Mouse (Mus musculus): Measurements from ENCODE around the gene Rnf181.

The Rnf181 gene

GRCm38 (mm10) chr6:72383952-72384351 lies 17.2 kb upstream of the Rnf181 start:
- DNase-seq (ENCODE audit: low read depth) = no peak

- peak; percentile 79 for DNase-seq (ENCODE audit: low read depth)
Observed at GRCm38 (mm10) chr6:72383142-72383820, 16.5 kb upstream of the Rnf181 start.

DNA sequence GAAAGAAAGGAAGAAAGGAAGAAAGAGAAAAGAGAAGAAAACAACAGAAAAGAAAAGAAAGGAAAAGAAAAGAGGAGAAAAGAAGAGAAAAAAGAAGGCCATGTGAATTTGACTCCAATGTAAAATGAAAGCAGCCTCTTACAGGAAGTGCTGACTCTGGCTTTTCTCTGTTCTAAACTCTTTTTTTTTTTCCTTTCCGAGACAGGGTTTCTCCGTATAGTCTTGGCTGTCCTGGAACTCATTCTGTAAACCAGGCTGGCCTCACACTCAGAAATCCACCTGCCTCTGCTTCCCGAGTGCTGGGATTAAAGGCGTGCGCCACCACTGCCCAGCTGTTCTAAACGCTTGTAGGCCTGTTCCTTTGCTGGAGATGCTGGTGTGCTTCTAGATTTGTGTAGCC lies 15.7 kb upstream of the Rnf181 start:
- DNase-seq (ENCODE audit: low read depth) = no peak

DNA sequence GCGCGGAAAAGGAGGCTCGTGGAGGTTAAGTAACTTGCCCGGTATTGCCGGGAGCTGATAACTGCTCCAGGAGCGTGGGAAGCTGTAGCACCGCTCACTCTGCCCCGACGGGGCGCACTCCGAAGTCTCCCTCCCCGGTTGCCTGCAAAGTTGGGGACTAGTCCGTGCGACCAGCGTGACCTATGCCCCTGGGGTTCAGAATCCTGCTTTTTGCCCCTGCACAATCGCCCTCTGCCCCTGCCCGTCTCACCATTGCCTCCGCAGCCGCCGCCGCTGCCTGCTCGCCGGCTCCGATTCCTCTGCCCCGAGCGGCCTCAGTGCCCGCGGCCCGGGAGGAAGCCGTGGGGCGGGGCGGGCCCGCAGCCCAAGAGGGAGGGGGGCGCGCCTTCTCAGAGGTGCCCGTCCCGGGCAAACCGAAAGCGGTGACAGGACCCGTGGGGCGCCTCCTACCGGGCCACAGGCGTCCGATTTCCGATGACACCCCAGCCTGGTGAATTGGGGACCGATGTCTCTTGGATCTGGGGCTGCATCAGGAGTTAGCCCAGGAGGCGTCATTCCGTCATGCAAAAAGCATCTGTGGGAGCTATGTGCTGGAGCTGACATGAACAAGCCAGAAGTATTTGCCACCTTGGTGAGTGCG lies 13.5 kb upstream of the Rnf181 start, which contains the start of gene Vamp5:
TSS of gene Vamp5 (minus strand) at position 338 of the 640 bp plus-strand sequence.
- peak; percentile 37 for DNase-seq (ENCODE audit: low read depth)

DNA sequence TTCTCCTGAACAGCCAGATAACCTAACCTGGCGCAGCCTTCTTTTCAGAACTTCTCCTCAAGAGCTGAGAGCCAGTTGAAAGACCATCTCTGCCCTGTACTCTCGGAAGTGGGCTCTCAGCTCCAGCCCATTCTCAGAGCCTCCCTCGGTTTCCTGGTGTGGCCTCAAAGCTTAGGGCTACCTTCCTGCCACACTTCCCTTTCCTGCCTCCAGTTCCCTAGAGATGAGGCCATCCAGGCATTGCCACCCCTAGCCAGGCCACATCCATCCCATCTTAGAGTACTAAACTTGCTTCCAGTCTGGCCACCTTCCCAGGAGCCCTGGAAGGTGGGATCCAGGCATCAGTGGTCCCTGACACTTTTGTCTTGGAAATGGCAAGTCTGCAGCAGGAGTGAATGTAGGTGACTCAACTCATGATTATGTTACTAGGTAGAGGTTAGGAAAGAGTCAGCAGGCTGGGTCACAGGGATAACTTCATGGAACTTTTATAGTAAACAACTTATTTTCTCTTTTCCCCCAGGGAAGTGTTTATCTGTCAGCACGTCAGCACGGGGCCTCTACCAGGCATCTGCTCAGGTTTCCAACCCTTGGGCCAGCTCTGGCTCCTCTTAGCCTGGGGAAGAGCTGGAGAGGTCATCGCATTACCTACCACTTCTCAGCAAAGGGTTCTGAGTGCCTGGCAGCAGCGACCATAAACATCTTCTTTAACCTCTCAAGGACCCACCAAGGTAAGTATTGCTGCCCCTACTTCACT lies 12.8 kb upstream of the Rnf181 start:
- DNase-seq (ENCODE audit: low read depth) = no peak

GRCm38 (mm10) chr6:72378510-72379234 lies 11.9 kb upstream of the Rnf181 start:
- no peak for DNase-seq (ENCODE audit: low read depth)

DNA sequence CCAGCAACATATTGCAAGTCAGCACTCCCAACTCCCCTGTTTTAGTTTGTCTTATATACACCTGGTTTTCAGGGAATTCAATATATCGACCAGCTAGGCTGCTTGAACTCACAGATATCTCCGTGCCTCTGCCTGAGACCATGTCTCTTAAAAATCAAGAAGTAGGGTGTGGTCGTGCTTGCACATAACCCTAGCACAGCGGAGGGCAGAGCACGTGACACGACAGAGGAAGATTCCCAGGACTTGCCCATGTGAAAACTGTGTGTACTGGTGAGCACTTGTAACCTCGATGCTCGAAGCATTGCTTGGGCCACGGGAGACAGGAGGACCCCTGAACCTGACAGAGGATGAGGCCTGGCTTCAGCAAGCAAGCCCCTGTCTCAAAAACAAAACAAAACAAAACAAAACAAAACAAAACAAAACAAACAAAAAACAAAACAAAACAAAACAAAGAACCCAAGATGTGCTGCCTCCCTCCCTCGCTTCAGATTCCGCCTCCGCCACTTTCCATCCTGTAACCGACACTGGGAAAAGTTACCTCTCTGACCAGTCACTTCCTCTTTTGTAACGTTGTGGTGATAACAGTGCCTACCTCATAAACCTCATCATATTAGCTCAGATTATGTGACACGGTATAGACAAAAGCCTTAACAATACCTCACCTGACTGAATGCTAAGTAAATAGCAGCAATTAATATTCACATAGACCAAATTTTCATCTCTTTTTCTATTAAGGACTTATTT lies 8.2 kb upstream of the Rnf181 start:
- no peak for DNase-seq (ENCODE audit: low read depth)

DNA sequence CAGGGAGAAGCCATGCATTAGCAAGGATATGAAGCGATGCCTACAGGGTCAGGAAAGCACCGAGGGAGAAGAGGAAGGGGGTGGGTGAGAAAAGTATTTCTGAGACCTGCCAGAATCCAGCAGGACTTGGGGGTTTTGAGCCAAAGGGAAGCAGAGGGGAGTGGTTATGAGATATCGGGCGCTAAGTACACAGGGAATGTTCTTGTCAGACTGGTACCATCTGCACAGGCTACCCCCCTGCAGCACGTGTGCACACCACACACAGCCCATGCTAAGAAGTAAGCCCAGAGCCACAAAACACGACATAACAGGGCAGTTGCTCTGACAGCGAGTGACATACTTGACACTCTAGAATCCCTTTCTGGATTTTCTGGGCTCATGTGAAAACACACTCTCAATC lies 7.5 kb upstream of the Rnf181 start:
- no peak for DNase-seq (ENCODE audit: low read depth)

- DNase-seq (ENCODE audit: low read depth) = no peak
Observed at GRCm38 (mm10) chr6:72373184-72373583, 6.4 kb upstream of the Rnf181 start.

DNA sequence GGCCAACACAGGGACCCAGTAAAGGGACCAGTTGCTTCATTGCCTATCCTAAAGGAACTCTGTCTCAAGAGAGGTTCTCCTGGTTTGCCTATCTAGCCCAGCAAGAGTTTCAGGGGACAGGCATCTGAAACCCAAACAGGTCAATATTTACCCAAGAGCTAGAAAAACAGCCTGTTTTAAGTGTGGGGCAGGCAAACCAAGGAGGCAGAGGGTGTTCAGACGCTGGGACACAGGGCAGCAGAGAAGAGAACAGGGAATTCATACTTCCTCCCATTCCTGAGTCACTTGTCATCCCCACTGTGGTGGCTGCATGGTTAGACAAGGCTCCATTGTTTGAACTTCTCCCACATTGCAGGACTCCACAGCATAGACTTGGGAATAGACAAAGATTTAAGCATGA lies 4.8 kb upstream of the Rnf181 start:
- DNase-seq (ENCODE audit: low read depth) = peak; percentile 71

DNA sequence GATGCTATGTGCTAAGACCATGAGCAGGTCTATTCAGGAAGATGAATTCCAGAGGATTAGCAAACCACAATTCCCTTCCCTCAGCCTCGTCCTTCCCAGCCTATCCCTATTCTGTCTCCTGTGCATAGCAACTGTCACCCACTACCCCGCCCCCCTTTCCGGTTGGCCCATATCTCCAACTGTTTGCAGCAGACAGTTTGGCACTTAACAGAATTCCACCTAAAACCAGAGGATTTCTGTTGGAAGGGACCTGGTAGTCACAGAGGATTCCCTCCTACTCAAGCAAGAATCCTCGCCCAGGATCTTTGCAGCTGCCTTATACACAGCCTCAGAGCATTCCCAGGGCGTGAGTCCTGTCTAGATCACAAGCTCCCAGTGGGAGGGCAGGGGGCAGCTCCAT lies 4.4 kb upstream of the Rnf181 start:
- no peak for DNase-seq (ENCODE audit: low read depth)

DNA sequence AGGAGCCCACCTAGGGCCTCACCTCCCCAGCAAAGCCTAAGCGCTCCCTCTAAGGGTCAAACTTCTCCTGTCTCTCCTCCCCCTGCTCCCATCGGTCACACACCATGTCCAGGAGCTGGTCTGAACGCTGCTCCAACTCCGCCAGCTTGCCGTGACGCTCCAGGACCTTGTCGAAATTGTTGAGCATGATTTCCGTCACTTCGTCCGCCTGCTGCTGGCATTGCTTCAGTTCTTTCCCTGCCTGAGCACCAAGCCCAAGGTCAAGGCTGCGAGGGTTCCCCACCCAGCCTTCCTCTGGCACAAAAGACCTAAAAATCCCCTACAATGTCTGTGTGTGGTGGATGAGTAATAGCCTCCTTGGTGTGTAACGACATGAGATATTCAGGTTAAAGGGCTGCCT lies 3.3 kb upstream of the Rnf181 start:
- no peak for DNase-seq (ENCODE audit: low read depth)

GRCm38 (mm10) chr6:72369557-72369956 lies 2.8 kb upstream of the Rnf181 start:
- DNase-seq (ENCODE audit: low read depth) = no peak

- no peak for DNase-seq (ENCODE audit: low read depth)
Observed at GRCm38 (mm10) chr6:72367460-72367974, 761 bp upstream of the Rnf181 start.

GRCm38 (mm10) chr6:72366304-72366703 lies 452 bp downstream of the Rnf181 start:
- no peak for DNase-seq (ENCODE audit: low read depth)

DNA sequence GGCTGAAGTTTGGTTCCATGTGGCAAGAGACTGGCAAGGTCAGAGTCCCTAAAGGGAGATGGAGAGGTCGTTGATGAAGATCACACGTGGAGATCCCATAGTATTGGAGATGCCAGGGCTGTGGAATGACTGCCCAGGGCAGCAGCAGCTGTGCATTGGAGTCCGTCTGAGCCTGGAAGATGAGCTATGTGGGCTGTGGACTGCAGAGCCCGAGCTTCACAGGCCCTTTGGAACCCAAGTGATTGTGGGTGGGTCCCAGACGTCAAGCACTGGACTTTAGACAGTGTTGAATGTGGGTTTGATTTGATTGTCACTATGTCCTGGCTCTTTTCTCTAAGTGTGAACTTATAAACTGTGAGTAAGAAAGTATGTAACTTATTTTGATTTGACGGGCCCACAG lies 1.8 kb downstream of the Rnf181 start:
- no peak for DNase-seq (ENCODE audit: low read depth)

DNA sequence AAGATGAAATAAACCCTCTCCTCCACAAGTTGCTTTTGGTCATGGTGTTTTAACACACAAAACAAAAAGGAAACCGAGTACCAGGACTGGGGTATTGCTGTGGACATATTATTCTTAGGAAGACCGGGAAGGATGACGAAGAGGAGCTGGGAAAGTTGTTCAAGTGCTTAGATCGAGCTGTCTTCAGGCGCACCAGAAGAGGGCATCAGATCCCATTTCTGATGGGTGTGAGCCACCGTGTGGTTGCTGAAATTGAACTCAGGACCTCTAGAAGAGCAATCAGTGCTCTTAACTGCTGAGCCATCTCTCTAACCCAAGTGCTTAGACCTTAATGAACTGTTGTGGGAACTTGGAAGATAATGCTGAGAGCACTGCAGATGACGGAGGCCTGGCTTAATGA lies 2.7 kb downstream of the Rnf181 start:
- DNase-seq (ENCODE audit: low read depth) = no peak

GRCm38 (mm10) chr6:72362132-72363028 lies 4.4 kb downstream of the Rnf181 start:
- DNase-seq (ENCODE audit: low read depth) = peak; percentile 98

DNA sequence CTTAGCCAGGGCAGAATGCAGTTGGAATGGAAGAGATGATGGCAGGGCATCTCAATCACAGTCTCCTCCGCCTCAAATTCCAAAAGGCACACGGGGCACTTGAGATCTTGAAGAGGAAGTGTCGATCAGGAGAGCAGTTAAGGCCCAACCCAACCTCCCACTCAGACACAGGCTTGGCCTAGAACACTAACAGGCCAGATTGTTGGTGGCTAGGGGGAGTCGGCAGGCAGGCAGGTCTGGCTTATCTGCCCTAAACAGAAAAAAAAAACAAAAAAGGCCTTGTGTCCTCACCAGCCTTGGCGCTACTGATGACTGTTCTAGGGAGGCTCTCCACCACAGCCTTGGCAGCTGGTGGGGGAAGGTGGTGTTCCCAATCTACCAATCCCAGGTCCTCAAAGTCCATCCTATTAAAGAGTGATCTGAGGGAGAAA lies 5.6 kb downstream of the Rnf181 start:
- no peak for DNase-seq (ENCODE audit: low read depth)

- no peak for DNase-seq (ENCODE audit: low read depth)
Observed at GRCm38 (mm10) chr6:72360599-72360935, 6.2 kb downstream of the Rnf181 start.

Measured in fibroblast of lung, adult 2 months (primary cell).